Mouse (Mus musculus): ENCODE measurements around the gene Pcmt1. TPM values are rescaled to one million over a fixed set of nuclear protein-coding genes. Genes with fewer than 3 reads are reported as not detected.

Pcmt1 gene
- total and polyA plus RNA-seq, 2 experiments from 2014 or later, result 92.3 to 165 TPM

DNA sequence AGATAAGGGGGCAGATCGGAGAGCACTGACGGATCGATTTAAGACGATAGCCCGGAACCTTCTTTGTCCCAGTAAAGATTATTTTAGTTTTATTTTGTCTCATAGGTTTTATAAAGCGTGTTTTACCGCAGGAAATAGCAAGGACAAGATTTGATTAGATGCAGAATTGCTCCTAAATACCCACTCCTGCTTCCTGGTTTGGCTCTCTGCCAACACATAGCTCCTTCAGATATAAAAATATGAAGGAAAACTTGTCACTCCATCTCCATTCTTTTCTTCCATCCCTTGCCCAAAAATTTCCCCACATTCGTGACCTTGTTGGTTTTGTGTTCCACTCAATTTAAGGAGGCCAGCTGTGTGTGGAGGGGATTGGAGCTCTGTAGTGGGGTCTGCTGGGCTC, 90.1 kb downstream of the Pcmt1 start:
- peaks cover 18% of the 10 kb centered on the region for H3K4me1 ChIP-seq (ENCODE audit: insufficient read depth)
- peak overlapping the region; percentile 81 for H3K9ac ChIP-seq
- no peaks in the 10 kb centered on the region for H3K36me3 ChIP-seq (ENCODE audit: insufficient read depth)
- H3K4me2 ChIP-seq (ENCODE audit: low read depth), result peak overlapping the region; percentile 92
- DNase-seq, result peak; percentile 26
- H3K27me3 ChIP-seq (ENCODE audit: insufficient read depth, low read length), result no peaks in the 10 kb centered on the region
- WGBS, result 4% methylated on average over 8 of the region's 8 CpGs
- no peak for ATAC-seq
- peak overlapping the region; percentile 75 for H3K4me3 ChIP-seq (ENCODE audit: low read depth, low read length)
- no peaks in the 10 kb centered on the region for H3K9me3 ChIP-seq (ENCODE audit: low read length)
- TF ChIP-seq CTCF (IDR thresholded peaks at IDR 0.05; ENCODE audit: low read depth), result no peak
- H3K27ac ChIP-seq (ENCODE audit: low read depth, low read length), result no peak overlapping the region

DNA sequence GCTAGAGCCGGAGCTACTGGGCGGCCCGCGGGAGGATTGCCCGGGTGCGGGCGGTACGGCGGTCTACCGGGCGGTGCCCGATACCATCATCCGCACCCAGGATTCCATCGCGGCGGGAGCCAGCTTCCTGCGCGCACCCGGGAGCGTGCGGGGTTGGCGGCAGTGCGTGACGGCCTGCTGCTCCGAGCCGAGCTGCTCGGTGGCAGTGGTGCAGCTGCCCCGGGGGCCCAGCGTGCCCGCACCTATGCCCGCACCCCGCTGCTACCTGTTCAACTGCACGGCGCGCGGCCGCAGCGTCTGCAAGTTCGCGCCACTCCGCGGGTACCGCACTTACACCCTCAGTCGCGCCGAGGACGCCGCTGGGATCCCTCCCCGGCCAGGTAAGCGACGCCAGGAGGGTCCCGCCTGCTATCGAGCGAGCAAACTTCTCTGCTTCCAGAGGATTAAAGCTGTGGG, 90.7 kb downstream of the Pcmt1 start:
- H3K4me3 ChIP-seq (ENCODE audit: low read depth, low read length), result peak overlapping the region; percentile 75
- H3K4me1 ChIP-seq (ENCODE audit: insufficient read depth), result peaks cover 18% of the 10 kb centered on the region
- H3K27ac ChIP-seq (ENCODE audit: low read depth, low read length), result peak overlapping the region; percentile 82
- ATAC-seq (no peak; the same call in 1 of the 2 replicates), DNase-seq (no peak)
- WGBS, result 1% methylated on average over 53 of the region's 54 CpGs
- no peaks in the 10 kb centered on the region for H3K9me3 ChIP-seq (ENCODE audit: low read length)
- H3K27me3 ChIP-seq (ENCODE audit: insufficient read depth, low read length), result no peaks in the 10 kb centered on the region
- no peak for TF ChIP-seq CTCF (IDR thresholded peaks at IDR 0.05; ENCODE audit: low read depth)
- peak overlapping the region; percentile 81 for H3K9ac ChIP-seq
- no peaks in the 10 kb centered on the region for H3K36me3 ChIP-seq (ENCODE audit: insufficient read depth)
- H3K4me2 ChIP-seq (ENCODE audit: low read depth), result peak overlapping the region; percentile 92

DNA sequence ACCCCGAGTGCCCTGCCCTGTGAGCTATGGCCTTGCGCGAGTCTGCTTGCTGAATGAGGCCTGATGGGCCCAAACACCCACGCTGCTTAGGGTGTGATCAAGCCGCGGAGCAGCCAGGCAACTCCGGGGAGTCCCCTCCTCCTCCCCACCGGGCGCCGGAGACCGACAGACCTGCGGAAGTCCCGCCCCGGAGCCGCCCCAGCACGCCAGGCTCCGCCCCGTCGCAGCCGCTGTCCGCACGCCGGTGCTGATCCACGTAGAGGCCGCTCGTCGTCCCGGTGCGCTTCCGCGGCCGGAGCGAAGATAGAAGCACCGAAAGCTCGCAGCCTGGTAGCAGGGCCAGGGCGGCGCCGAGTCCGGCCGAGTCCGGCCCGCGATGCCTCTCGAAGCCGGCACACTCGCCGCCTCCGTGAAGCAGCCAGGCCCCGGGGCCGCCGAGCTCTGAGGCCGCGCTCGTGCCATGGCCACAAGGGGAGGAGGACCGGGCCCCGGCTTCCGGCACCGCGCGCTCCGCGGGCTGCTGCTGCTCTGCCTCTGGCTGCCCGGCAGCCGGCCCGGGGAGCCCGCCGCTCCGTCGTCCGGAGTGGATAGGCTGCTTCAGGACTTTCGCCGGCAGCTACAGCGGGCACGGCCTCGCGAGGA, 91.2 kb downstream of the Pcmt1 start, which contains the start of gene Lrp11:
Gene Lrp11, plus strand, starts transcription at position 209 of the 642 bp plus-strand sequence.
- under 1% methylated on average over 75 of the region's 76 CpGs for WGBS
- DNase-seq (peak; percentile 85), ATAC-seq (peak; percentile 95)
- peak within 1 kb of the TSS; percentile 75 for H3K4me3 ChIP-seq (ENCODE audit: low read depth, low read length)
- peak within 1 kb of the TSS; percentile 81 for H3K9ac ChIP-seq
- no peaks in the 10 kb centered on the region for H3K36me3 ChIP-seq (ENCODE audit: insufficient read depth)
- no peaks in the 10 kb centered on the region for H3K9me3 ChIP-seq (ENCODE audit: low read length)
- TF ChIP-seq CTCF (IDR thresholded peaks at IDR 0.05; ENCODE audit: low read depth), result peak; percentile 20; the same call in 1 of the 2 replicates
- H3K4me2 ChIP-seq (ENCODE audit: low read depth), result peak within 1 kb of the TSS; percentile 92
- H3K27me3 ChIP-seq (ENCODE audit: insufficient read depth, low read length), result no peaks in the 10 kb centered on the region
- H3K4me1 ChIP-seq (ENCODE audit: insufficient read depth), result peaks cover 18% of the 10 kb centered on the region
- peak within 1 kb of the TSS; percentile 82 for H3K27ac ChIP-seq (ENCODE audit: low read depth, low read length)

DNA sequence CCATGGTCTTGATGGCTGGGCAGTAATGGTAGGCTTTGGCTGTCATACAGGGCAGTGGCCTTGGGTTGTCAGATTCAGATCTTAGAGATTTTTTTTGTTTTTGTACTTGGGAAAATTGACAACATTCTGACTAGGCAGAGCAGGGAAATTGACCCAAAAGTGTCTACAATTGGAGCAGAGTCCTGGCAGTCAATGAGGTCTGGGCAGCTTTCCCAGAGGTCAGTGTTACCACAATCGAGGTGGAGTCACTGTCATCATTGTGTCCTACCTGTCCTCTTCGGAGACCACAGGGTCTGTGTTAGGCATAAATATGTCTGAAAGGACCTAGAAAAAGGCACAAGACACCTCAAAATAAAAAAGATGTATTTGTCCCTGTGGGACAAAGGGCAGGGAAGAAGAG, 94.2 kb downstream of the Pcmt1 start:
- H3K4me2 ChIP-seq (ENCODE audit: low read depth), result no peak overlapping the region
- ATAC-seq (no peak), DNase-seq (no peak)
- no peaks in the 10 kb centered on the region for H3K9me3 ChIP-seq (ENCODE audit: low read length)
- H3K36me3 ChIP-seq (ENCODE audit: insufficient read depth), result no peaks in the 10 kb centered on the region
- TF ChIP-seq CTCF (IDR thresholded peaks at IDR 0.05; ENCODE audit: low read depth), result no peak
- no peak overlapping the region for H3K27ac ChIP-seq (ENCODE audit: low read depth, low read length)
- H3K4me1 ChIP-seq (ENCODE audit: insufficient read depth), result peaks cover 14% of the 10 kb centered on the region
- no peak overlapping the region for H3K4me3 ChIP-seq (ENCODE audit: low read depth, low read length)
- H3K9ac ChIP-seq, result no peak overlapping the region
- WGBS, result 58% methylated on average over 2 of the region's 2 CpGs
- no peaks in the 10 kb centered on the region for H3K27me3 ChIP-seq (ENCODE audit: insufficient read depth, low read length)

DNA sequence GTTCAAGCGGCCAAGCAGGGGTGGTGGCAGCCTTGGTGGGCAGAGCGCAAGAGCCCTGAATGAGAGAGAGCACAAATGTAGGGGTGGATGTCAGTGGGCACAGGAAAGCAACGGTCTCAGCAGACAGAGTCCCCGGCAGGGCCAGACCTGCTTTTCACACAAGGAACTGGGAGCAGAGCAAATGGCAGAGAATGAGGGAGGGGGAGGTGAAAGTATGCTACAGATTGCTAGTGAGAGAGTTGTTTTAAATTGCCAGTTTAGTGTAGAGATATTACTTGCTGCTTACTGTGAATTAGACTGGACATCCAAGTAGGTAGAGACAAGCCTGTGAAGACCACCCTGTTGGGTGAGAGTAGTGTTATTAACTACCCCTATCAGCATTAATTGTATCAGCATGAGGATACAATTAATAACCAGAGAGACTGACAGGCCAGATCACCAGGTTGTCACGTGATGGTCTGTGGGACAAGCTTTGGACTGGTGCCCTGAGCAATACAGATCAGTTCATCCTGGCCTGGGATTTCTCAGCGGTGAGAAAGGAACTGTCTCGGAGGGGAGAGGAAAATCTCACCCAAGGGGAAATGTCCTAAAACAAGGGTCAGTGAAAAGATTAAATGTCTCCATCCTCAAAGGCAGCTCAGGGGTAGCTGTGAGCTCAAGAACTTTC, 97.9 kb downstream of the Pcmt1 start:
- no peak overlapping the region for H3K27ac ChIP-seq (ENCODE audit: low read depth, low read length)
- no peak overlapping the region for H3K9ac ChIP-seq
- H3K4me1 ChIP-seq (ENCODE audit: insufficient read depth), result no peaks in the 10 kb centered on the region
- H3K4me2 ChIP-seq (ENCODE audit: low read depth), result no peak overlapping the region
- TF ChIP-seq CTCF (IDR thresholded peaks at IDR 0.05; ENCODE audit: low read depth), result no peak
- ATAC-seq (no peak; the same call in 1 of the 2 replicates), DNase-seq (no peak)
- H3K36me3 ChIP-seq (ENCODE audit: insufficient read depth), result no peaks in the 10 kb centered on the region
- H3K9me3 ChIP-seq (ENCODE audit: low read length), result no peaks in the 10 kb centered on the region
- WGBS, result 52% methylated on average over 7 of the region's 7 CpGs
- no peak overlapping the region for H3K4me3 ChIP-seq (ENCODE audit: low read depth, low read length)
- H3K27me3 ChIP-seq (ENCODE audit: insufficient read depth, low read length), result no peaks in the 10 kb centered on the region

DNA sequence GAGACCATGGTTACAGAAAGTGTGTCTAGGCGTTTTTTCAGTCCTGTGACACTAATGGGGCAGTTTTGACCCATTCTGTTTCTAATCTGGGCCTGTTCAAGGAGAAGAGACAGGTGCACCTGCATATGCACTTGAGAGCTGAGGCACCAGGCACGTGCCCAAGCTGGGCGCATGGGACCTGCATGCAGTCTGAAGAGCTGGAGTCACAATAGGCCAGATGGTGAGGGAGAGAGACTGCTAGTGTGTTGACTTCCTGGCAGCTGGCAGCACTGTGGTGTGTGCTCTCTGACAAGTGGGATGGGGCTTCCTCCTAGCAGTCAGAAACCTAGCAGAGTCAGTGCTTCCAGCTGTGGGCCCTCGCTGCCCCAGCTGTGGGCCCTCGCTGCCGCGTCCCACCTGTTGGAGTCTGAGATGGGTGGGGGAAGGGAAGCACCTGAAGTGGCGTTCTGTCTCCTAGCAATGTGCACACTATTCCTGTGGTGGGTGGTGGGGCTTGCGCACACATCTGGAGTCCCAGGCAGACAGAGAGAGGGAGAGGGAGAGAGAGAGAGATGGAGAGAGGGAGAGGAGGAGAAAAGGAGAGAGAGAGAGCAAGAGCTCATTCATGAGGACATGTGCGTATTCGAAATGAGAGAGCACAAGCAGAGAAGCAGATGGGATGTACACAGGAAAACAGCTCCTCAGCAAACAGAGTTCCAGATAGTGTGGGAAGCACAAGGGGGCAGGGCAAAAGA, 98.6 kb downstream of the Pcmt1 start:
- Histone ChIP-seq H3K36me3 (ENCODE audit: insufficient read depth) (no peaks in the 10 kb centered on the region), H3K4me1 (ENCODE audit: insufficient read depth) (no peaks in the 10 kb centered on the region), H3K27ac (ENCODE audit: low read depth, low read length) (no peak overlapping the region), H3K9me3 (ENCODE audit: low read length) (no peaks in the 10 kb centered on the region), H3K4me2 (ENCODE audit: low read depth) (no peak overlapping the region), H3K4me3 (ENCODE audit: low read depth, low read length) (no peak overlapping the region), H3K27me3 (ENCODE audit: insufficient read depth, low read length) (no peaks in the 10 kb centered on the region), H3K9ac (no peak overlapping the region)
- TF ChIP-seq CTCF (IDR thresholded peaks at IDR 0.05; ENCODE audit: low read depth), result no peak
- ATAC-seq (peak; percentile 90), DNase-seq (peak; percentile 46)
- 33% methylated on average over 11 of the region's 11 CpGs for WGBS

All from forebrain, postnatal 0 days (tissue).